Mouse (Mus musculus) midbrain, embryonic 14.5 days (tissue): Measurements from ENCODE around the gene Ubqln1. TPM values are rescaled to one million over a fixed set of nuclear protein-coding genes. Genes with fewer than 3 reads are reported as not detected.

ENCODE experiments used
- ATAC-seq: fragments of 200-750 bp; cut with Nextera tagmentation; 2 replicates; pipeline ENCODE4 v1.8.0; 2017; ENCODE audit warnings: moderate number of reproducible peaks, moderate library complexity; ENCODE audit not compliant: low FRiP score, low TSS enrichment
- DNase-seq: peaks from one replicate; pipeline ENCODE4 v3.0.0-alpha.2; 2015
- H3K27ac ChIP-seq: fragments of 300-500 bp; sonication (generic); replicated peaks from 2 replicates; pipeline ENCODE4 v1.5.1; 2014; ENCODE audit warnings: mild to moderate bottlenecking, low read depth, low read length, moderate library complexity
- H3K27me3 ChIP-seq: fragments of 300-500 bp; sonication (generic); 2 replicates; pipeline ENCODE4 v1.6.1; 2014; ENCODE audit warnings: low read length, control low read depth, mixed read lengths; ENCODE audit not compliant: control insufficient read depth, insufficient read depth
- H3K36me3 ChIP-seq: fragments of 300-500 bp; sonication (generic); 2 replicates; pipeline ENCODE4 v1.6.1; 2014; ENCODE audit warnings: low read length, control low read depth; ENCODE audit not compliant: control insufficient read depth, insufficient read depth
- H3K4me1 ChIP-seq: fragments of 300-500 bp; sonication (generic); 2 replicates; pipeline ENCODE4 v1.6.1; 2014; ENCODE audit warnings: mild to moderate bottlenecking, antibody characterized with exemption, low read length, control low read depth; ENCODE audit not compliant: control insufficient read depth, insufficient read depth
- H3K4me2 ChIP-seq: fragments of 300-500 bp; sonication (generic); 2 replicates; pipeline ENCODE4 v1.6.1; 2014; ENCODE audit warnings: mild to moderate bottlenecking, low read length, moderate library complexity
- H3K4me3 ChIP-seq: fragments of 300-500 bp; sonication (generic); replicated peaks from 2 replicates; pipeline ENCODE4 v1.5.1; 2014; ENCODE audit warnings: low read depth, low read length
- H3K9ac ChIP-seq: fragments of 300-500 bp; sonication (generic); replicated peaks from 2 replicates; pipeline ENCODE4 v1.6.1; 2014; ENCODE audit warnings: mild to moderate bottlenecking, low read length, moderate library complexity
- H3K9me3 ChIP-seq: fragments of 300-500 bp; sonication (generic); 2 replicates; pipeline ENCODE4 v1.6.1; 2016; ENCODE audit warnings: low read length, control low read depth, mixed read lengths; ENCODE audit not compliant: control insufficient read depth
- WGBS: fragments of 180-500 bp; shearing (Covaris S2); extraction: QIAGEN DNeasy Blood & Tissue Kit; methylation state at CpG from one replicate; pipeline ENCODE4 v1.1.7; 2014; 5-methylcytosine and 5-hydroxymethylcytosine counted together
- polyA plus RNA-seq: library from polyadenylated mRNA; unstranded; fragments of >200 nt; fragmentation: Nextera tagmentation; extraction: Ambion mirVana; gene quantifications from 2 replicates; pipeline ENCODE4 v1.2.1, GENCODE M21; 2014

Ubqln1 gene
- polyA plus RNA-seq, 1 experiment from 2014 or later: 112 TPM

- ATAC-seq (no peak), DNase-seq (no peak)
- Histone ChIP-seq H3K4me2 (no peak overlapping the region), H3K27me3 (no peaks in the 10 kb centered on the region), H3K36me3 (peaks cover 67% of the 10 kb centered on the region), H3K9me3 (no peaks in the 10 kb centered on the region), H3K9ac (no peak overlapping the region), H3K4me1 (no peaks in the 10 kb centered on the region), H3K4me3 (no peak overlapping the region), H3K27ac (no peak overlapping the region)
- 97% methylated on average over 3 of the region's 3 CpGs for WGBS
These were observed 22.2 kb downstream of the Ubqln1 start for GRCm38 (mm10) chr13:58193221-58193620.

- Histone ChIP-seq H3K4me3 (no peak overlapping the region), H3K9ac (no peak overlapping the region), H3K4me2 (no peak overlapping the region), H3K9me3 (no peaks in the 10 kb centered on the region), H3K4me1 (no peaks in the 10 kb centered on the region), H3K27ac (no peak overlapping the region), H3K36me3 (peaks cover 60% of the 10 kb centered on the region), H3K27me3 (no peaks in the 10 kb centered on the region)
- DNase-seq (no peak), ATAC-seq (no peak)
- WGBS: 94% methylated on average over 6 of the region's 6 CpGs
These were observed 23.3 kb downstream of the Ubqln1 start for GRCm38 (mm10) chr13:58192146-58192545.

GRCm38 (mm10) chr13:58191516-58191915 lies 23.9 kb downstream of the Ubqln1 start:
- Histone ChIP-seq H3K9me3 (no peaks in the 10 kb centered on the region), H3K9ac (no peak overlapping the region), H3K27ac (no peak overlapping the region), H3K4me2 (no peak overlapping the region), H3K36me3 (peaks cover 62% of the 10 kb centered on the region), H3K4me3 (no peak overlapping the region), H3K4me1 (no peaks in the 10 kb centered on the region), H3K27me3 (no peaks in the 10 kb centered on the region)
- DNase-seq (no peak), ATAC-seq (no peak)
- WGBS: 97% methylated on average over 14 of the region's 14 CpGs

- WGBS: 87% methylated on average over 5 of the region's 5 CpGs
These were observed 26.0 kb downstream of the Ubqln1 start for GRCm38 (mm10) chr13:58189473-58189872.

GRCm38 (mm10) chr13:58188412-58188811 lies 27.0 kb downstream of the Ubqln1 start:
- DNase-seq: peak; percentile 91
- 64% methylated on average over 4 of the region's 4 CpGs for WGBS
- Histone ChIP-seq H3K36me3 (peaks cover 46% of the 10 kb centered on the region), H3K4me2 (no peak overlapping the region), H3K9ac (no peak overlapping the region), H3K9me3 (no peaks in the 10 kb centered on the region), H3K4me3 (no peak overlapping the region), H3K4me1 (no peaks in the 10 kb centered on the region), H3K27me3 (no peaks in the 10 kb centered on the region), H3K27ac (no peak overlapping the region)
- ATAC-seq: no peak; the same call in 1 of the 2 replicates

More at GRCm38 (mm10) chr13:58189473-58189872, 26.0 kb downstream of the Ubqln1 start:
- Histone ChIP-seq H3K36me3 (peaks cover 46% of the 10 kb centered on the region), H3K27me3 (no peaks in the 10 kb centered on the region), H3K4me2 (no peak overlapping the region), H3K9me3 (no peaks in the 10 kb centered on the region), H3K4me3 (no peak overlapping the region), H3K27ac (no peak overlapping the region), H3K4me1 (no peaks in the 10 kb centered on the region), H3K9ac (no peak overlapping the region)
- ATAC-seq: no peak
- no peak for DNase-seq

- Histone ChIP-seq H3K27me3 (no peaks in the 10 kb centered on the region), H3K36me3 (peaks cover 47% of the 10 kb centered on the region), H3K9me3 (no peaks in the 10 kb centered on the region), H3K4me1 (no peaks in the 10 kb centered on the region), H3K4me2 (no peak overlapping the region), H3K27ac (no peak overlapping the region), H3K4me3 (no peak overlapping the region), H3K9ac (no peak overlapping the region)
- DNase-seq: no peak
- ATAC-seq: no peak
- 78% methylated on average over 3 of the region's 3 CpGs for WGBS
These were observed 27.7 kb downstream of the Ubqln1 start for GRCm38 (mm10) chr13:58187751-58188150.

- Histone ChIP-seq H3K36me3 (peaks cover 37% of the 10 kb centered on the region), H3K9ac (no peak overlapping the region), H3K4me3 (no peak overlapping the region), H3K4me2 (no peak overlapping the region), H3K9me3 (no peaks in the 10 kb centered on the region), H3K4me1 (no peaks in the 10 kb centered on the region), H3K27me3 (no peaks in the 10 kb centered on the region), H3K27ac (no peak overlapping the region)
- DNase-seq (no peak), ATAC-seq (no peak)
- WGBS: 65% methylated on average over 8 of the region's 8 CpGs
These were observed 29.2 kb downstream of the Ubqln1 start for GRCm38 (mm10) chr13:58186281-58186680.

- no peak overlapping the region for H3K4me3 ChIP-seq
- peaks cover 36% of the 10 kb centered on the region for H3K36me3 ChIP-seq
- H3K4me1 ChIP-seq: no peaks in the 10 kb centered on the region
- H3K9me3 ChIP-seq: no peaks in the 10 kb centered on the region
- H3K27me3 ChIP-seq: no peaks in the 10 kb centered on the region
- ATAC-seq (no peak), DNase-seq (no peak)
- no peak overlapping the region for H3K27ac ChIP-seq
- H3K9ac ChIP-seq: no peak overlapping the region
- WGBS: 86% methylated on average over 3 of the region's 3 CpGs
- H3K4me2 ChIP-seq: no peak overlapping the region
These were observed 31.3 kb downstream of the Ubqln1 start for GRCm38 (mm10) chr13:58184111-58184510.

GRCm38 (mm10) chr13:58181607-58182551 lies 33.6 kb downstream of the Ubqln1 start:
- no peak overlapping the region for H3K4me3 ChIP-seq
- H3K27ac ChIP-seq: no peak overlapping the region
- no peak overlapping the region for H3K9ac ChIP-seq
- H3K9me3 ChIP-seq: no peaks in the 10 kb centered on the region
- WGBS: 92% methylated on average over 14 of the region's 14 CpGs
- H3K4me1 ChIP-seq: no peaks in the 10 kb centered on the region
- peaks cover 53% of the 10 kb centered on the region for H3K36me3 ChIP-seq
- H3K4me2 ChIP-seq: no peak overlapping the region
- ATAC-seq (no peak), DNase-seq (no peak)
- no peaks in the 10 kb centered on the region for H3K27me3 ChIP-seq
